Mouse (Mus musculus) kidney, adult 11 months (tissue): ENCODE data around the gene Lrrc20.
"Not testable (repeated sequence)": the region's sequence is repeated elsewhere in the genome, so short reads cannot be mapped to it uniquely, and the experiment has no call there.

Experiments used
- DNase-seq: peaks from one replicate; pipeline ENCODE4 v3.0.0; 2022

The Lrrc20 gene

DNA sequence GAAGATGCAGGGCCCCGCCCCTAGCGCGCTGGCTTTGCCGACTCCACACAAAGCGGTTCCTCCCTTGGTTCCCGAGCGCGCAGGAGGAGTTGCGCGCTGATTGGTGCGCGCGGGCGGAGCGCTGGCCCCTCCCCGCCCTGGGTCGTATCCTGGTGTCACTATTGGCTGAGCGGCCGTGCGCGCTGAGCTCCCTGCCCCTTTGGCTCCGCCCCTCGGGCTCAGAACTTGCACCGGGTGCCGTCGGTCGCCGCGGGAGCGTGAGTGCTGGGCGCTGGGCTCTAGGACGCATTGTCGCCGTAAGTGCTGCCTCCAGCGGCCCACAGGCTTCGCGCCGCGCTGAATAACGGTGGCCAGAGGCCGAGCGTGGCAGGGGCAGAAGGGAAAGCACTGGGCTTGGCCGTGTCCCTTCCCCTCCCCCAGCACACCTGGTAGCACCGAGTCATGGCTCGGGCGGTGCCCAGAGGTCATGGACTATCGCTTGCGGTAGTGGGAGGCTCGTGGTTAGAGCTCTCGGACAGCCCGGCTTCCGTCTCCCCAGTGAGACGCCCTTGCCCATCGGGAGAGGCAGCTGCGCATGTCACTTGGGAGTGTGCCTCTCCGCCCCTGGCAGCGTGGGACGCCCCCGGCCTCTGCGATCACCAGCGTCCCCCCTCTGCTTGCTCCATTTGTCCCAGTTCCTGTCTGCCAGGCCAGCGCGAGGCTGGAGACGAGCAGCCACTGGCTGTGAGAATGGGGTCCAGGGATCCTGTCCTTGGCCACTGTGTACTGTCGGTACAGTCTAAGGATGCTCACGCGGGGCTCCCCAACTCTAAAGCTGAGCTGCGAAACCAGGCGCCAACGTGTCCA is at the start of gene Lrrc20:
Gene Lrrc20, plus strand, starts transcription at position 208 of the 846 bp plus-strand sequence.
- peak; percentile 91 for DNase-seq

DNA sequence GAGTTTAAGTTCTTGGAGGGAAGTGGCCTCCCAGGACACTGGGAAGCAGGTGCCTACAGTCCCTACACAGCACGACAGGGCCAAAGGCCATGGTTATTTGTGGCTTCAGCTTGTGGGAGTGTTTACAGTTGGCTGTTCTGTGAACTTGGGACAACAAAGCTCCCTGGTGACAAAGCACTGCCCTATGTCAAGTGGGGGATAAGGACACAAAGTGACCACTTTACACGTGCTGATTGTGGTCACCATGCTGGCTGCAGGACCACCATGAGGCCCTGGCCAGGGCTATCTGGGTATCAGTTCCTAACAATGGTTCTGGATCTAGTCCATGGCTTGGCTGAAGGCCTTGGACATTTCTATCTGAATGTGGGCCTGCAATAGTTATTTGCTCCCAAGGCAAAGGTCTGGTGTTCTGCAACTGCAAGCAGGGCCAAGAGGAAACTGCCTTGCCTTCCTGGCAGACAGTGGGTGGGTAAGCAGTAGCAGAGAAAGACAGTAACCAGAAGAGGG is 49.3 kb upstream of the Lrrc20 start:
- DNase-seq = peak; percentile 55

DNA sequence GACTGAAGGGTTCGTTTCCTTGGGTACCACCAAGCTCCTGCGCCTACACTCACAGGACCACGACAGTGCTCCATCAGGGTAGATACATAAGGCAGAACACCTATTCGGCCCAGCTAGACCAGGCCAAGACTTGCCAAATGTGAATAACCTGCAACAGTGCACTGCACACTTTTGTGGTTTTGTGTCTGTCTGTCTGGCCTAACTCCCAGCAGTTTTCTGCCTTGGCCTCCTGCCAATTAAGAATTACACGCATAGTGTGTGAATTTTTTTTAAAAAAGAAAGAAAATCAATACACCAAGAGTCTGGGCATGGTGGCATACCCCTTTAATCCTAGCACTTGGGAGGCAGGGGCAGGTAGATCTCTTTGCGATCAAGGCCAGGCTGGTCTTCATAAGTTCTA is 47.6 kb upstream of the Lrrc20 start:
- DNase-seq = no peak

DNA sequence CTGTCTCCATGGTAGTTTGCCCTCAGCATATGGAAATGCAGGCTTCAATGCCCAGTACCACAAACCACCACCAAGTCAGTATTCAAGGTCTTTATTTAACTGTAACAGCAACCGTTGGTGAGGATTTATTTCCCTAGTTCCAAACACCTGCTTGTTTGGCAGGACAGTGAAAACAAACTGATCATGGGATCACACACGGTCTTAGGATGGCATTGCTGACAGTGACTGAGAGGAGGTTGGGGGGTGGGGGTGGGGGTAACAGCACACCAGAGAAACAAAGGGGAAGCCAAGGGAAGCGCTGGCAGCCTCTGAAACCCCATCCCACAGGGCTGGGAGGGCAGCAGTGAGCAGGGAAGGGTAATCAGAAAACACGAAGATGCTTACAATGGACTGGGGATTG is 47.2 kb upstream of the Lrrc20 start:
- no peak for DNase-seq

DNA sequence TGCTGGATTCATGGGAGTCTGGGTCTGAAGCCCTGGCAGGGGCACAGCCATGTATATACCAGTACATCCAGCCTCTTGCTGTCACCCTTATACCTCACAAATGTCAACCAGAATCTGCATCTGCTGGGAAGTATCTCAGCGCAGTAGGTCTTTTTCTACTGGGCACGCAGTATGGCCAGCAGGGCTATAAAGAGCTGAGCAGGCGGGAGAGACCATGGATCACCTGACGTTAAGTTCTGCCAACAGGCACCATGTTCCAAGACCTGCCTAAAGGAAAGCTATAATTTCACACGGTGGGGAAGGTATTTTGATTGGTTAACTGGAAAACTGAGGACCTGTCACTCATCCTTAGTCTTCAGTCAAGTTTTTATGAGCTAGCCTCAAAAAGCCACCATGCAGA is 46.6 kb upstream of the Lrrc20 start:
- no peak for DNase-seq

DNA sequence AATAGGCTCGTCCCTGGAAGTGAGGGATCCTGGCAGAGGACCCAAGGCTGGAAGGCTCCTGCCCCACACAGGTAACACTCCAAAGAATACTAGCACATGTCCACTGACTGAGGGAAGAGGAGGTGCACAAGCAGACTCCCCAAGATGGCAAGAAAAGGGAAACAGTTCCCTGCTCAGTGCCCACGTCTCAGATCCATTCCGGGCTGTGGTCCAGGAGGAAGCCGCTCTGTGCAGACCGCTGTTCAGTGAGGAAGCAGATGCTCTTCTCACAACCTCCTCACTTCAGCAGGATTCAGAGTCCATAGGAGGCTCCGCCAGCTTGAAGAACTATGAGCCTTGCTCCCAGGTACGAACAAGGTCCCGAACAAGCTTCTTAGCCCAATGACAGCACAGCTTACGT is 44.2 kb upstream of the Lrrc20 start:
- no peak for DNase-seq

DNA sequence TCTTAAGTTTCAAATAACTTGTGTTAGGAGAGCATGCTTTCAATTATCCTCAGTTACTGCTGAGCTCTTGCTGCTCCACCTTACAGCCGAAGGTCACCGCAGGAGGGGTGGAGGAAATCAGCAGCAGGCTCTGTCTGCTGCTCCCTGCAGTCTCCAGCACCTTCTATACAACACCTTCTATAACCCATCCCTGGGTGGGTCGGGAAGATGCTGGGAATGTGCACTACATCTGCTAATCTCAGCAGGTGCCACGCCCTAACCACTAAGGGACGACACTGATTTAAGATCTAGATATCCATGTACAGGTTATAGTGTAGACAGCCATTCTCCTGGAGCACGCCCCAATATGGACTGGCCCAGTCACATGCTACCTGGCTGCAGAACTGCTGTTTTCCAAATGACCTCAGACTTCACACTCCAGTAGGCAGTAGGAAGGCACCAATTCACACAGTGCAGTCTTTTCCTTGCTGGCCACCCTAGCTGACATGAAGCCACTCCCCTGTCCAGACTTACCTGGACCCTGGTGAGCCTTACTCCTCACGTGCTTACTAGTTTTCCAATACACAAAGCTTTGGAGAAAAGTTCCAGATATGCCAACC is 35.3 kb upstream of the Lrrc20 start:
- DNase-seq = peak; percentile 83

DNA sequence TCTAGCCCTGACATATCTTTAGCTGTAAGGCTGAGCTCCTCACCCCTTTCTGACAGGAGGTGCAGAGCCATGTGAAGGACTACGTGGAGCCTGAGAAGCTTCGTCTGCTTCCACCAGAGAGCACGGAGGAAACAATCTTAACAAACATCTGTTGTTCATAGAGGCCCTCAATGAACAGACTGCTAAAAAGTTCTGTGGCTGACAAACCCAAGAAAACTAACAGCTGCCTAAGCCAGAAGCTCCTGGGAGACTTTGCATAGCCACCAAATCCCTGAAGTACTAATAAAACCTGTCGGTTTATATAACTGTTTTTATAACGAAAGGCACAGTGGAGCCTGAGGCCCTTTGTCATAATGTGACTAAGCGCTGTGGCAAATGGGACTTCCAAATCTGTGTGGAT is 32.1 kb upstream of the Lrrc20 start:
- DNase-seq = no peak

DNA sequence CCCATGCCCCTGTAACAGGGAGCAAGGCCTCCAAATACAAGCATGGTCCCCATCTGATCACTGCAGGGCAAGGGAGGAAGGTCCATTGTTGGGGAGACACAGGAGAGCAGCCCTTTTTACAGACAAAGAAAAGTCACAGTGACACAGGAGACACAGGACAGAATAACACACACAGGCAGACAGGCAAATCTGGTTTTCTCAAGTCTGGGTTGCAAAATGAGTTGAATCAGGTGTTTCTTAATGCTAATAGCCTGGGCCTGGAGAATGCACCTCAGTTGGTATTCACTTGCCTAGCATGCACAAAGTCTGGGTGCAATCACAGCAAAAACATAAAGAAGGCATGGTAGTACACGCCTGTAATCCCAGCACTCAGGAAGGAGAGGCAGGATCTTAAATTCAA is 31.7 kb upstream of the Lrrc20 start:
- no peak for DNase-seq

DNA sequence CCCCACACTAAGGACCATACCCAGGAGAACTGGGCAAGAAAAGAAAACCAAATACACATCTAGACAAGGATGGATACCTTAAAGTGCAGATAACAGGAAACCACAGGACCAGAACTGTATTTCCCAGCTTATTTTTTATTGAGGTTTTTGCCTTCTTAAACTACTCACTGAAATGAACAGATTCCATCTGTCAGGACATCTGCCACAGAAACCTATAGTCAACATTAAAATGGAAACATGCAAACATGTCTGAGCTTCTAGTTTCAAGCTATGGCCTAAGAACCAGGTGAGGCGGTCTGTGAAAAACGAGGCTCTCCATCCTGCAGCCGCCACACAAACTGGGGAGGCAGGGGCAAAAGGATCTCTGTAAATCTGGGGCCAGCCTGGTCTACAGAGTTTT is 30.6 kb upstream of the Lrrc20 start:
- DNase-seq = no peak

DNA sequence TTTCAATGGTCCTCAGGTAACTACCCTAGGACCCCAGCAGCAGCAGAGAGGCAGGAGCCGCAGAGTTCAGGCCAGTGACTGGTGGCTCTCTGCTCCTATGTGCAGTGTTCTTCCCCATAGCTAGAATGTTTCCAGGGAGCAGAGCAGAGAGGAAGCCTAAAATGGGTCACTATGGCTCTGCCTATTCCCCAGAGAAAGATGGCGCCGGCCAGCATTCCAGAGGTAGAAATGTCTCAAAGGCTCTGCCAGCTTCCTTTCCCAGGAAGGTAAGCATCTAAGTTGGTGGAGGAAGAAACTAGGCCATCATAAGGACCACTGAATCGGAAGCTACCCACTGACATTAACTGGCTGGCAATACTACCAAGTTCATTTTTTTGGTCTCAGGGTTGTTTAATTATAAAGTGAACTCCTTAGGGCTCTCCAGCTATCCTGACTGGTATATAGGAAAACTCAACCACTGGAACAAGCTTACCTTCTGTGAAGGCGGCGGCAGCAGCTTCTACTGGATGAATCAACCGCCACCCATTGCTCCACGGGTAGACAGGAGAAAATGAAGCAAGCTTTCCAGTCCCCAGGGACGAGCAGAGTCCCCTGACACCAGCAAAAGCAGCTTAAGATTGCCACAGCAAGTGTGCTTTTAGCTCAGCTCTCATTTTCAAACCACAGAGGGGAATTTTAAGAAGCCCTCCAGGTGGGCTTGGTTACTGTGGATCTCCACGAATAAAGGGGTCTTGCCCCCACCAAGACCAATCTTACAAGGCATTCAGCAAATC is 27.8 kb upstream of the Lrrc20 start:
- no peak for DNase-seq

DNA sequence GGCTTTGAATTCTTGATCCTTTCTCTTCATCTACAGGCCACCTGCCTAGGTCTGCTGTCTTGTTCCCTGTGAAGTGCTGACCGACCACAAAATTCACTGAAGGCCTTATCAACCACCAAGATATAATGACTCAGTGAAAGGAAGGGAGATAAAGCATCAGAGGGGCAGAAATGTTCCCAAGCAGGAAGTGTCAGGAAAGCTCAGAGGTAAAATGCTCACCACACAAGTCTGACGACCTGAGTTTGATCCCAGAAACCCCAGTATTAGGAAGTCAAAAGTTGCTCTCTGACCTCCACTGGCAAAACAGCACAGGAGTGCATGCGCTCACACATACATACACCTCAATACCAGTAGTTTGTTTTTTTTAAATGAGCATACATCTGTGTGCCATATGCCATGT is 26.8 kb upstream of the Lrrc20 start:
- no peak for DNase-seq

DNA sequence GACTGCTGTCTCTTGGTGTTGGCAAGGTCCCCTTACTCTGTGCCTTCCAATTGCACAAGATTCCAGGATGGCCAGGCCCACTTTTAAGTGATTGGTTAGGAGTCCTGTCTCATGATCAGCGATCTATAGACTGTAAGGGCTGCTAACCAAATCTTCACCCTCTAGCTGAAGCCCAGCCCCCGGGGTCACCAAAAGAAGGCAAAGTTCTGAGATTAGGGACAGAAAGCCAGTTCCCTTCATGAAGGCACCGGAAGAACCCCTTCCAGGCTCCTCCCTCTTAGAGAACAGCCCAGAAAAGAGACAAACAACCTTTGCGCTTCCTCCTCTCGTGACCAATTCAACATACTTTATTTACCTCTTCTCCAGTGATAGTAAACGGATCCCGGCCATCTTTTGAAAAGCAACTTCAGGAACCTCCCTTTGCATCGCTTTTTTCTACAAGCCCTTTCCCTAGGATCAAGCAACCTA is 24.1 kb upstream of the Lrrc20 start:
- DNase-seq = peak; percentile 57

DNA sequence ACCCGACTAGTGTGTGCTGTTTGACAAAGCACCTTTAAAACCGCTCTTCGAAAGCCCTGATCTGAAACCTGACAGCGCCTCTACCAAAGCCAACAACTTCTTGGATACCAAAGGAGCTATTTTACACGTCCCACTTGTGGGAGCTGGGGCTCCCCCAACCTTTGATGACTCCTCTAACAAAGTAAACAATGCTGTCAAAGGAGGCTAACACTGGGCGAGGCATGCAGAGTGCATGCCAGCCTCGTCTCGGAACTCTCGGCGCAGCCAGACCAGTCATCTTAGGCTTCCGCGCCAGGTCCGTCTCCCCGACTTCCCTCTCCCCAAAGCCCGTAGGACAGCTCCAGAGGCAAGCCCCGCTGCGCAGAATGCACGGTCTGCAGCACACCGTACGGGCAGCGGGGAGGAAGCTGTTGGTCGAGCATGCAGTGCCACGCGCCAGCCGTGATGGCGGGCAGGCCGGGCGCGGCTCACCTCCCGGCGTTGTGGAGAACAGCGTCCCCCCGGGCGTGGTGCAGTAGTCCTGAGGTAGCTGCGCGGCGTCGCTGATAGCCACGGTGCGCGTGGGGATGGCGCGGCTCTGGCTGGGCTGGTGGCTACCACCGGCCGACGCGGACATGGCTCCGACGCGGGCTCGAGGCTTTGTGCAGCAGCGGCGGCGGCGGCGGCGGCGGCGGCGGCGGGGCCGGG is 23.5 kb upstream of the Lrrc20 start:
- peak; percentile 43 for DNase-seq

DNA sequence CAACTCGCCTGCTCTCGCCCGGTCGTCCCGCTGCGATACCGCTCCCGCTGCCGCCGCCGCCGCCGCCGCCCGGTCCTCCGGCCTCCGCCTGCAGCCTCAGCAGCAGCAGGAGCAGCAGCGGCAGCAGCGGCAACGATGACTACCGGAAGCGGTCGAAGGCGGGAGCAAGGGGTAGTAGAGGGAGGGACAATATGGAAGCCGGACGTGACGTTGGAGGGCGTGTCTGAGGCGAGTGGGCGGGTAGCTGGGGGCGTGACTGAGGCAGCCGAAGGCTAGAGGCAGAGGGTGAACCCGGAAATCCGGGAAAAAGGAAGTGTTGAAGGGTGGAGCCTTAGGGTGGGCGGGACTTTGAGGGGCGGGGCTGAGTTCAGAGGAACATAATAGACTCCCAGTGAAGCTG is 23.0 kb upstream of the Lrrc20 start, which contains the start of gene Eif4ebp2:
Gene Eif4ebp2, minus strand, starts transcription at position 17 of the 400 bp plus-strand sequence.
- DNase-seq = peak; percentile 98

DNA sequence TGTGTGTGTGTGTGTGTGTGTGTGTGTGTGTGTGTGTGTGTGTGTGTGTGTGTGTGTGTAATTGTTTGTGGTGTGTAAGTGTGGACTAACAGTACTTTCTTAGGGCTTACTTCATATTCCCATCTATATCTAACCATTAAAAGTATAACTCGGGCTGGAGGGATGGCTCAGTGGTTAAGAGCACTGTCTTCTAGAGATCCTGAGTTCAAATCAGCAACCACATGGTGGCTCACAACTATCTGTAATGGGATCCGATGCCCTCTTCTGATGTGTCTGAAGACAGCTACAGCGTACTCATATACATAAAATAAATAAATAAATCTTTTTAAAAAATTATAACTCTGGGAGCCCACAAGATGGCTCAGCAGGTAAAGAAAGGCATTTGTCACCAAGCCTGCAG is 22.4 kb upstream of the Lrrc20 start:
- not testable (repeated sequence) for DNase-seq

DNA sequence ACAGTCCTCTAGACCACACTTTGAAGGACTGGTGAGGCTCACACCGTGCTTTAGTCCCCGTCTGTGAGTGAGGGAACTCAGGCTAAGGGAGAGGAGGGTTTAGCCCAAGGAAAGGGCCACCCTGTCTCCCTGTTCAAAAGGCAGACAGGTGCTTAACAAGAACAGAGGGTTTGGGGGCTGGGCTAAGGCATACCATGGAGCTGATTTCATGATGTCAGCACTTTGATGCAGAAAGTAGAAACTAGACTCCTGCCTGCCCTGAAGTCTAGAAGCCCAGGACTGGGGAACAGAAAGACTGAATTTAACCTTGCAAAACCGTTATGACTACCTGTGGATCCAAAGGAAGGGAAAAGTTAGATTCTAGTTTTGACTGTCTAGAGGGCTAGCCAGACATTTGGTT is 18.4 kb upstream of the Lrrc20 start:
- DNase-seq = no peak

DNA sequence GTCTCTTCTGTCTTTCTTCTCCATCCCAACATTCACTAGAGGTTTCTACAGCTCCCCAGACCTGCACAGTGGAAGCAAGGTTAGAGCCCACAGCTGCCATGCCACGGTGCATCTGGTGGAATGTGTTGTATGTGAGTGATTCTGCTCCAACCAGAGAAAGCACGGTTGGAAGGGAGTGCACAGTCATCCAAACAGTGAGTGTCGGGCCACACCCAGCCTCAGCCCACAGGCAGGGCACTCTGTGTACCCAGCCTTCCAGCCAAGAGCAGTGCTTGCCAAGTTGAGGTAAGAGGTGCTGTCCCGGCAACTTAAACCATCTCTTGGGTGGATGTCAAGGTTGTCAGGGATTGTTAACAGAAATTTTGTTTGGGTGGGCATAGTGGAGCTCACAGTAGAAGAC is 10.6 kb upstream of the Lrrc20 start:
- DNase-seq = no peak

DNA sequence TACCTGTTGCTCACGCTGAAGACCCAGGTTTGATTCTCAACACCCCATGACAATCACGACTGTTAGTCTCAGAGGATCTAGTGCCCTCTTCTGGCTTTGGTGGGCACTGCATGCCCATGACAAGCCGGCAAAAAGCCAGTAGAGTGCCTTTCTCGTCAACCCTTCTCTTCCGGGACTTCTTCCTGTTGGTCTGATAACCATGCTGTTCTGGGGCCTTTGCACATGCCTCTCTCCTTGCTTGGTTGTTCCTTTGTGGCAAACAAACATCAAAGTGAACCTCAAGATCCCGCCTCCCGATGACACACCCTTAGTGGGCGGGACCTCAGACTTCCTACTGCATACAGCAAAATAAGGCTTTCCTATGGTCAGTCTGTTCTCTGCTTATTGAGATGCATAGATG is 9.4 kb upstream of the Lrrc20 start:
- no peak for DNase-seq

DNA sequence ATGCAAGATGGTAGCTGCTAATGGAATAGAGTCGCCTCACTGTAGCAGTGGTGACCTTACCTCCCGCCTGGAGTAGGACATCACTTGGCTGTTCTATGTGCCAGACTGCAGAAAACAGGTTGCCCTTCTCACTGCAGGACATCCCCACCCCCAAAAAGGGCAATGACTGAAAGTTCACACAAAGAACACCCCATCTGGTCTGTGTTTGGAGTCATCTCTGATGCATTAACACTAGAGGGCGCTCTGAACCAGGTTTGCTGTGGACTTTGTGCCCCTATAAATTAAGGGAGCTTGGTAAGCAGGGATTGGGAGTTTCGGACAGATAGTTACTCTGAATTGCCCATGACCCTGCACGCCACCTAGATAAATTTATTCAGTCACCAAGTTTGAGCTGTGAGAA is 8.7 kb upstream of the Lrrc20 start:
- DNase-seq = no peak

DNA sequence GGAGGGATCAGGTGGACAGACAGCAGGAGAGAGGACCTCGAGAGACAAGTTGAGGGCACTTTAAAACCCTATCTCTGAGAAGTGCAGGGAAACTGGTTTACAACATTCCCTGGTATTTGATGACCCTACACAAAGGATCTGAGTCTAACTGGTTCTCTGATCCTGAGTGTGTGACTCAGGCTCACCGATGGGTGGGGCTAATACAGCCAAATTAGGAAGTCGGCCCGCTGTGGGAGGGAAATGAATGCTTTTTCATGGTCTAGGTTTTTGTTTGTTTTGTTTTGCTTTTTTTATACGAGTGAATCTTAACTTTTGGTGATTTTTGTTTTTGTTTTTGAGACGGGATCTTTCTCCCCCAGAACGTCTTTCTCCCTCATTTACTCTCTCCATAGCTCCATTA is 6.7 kb upstream of the Lrrc20 start:
- DNase-seq = no peak

DNA sequence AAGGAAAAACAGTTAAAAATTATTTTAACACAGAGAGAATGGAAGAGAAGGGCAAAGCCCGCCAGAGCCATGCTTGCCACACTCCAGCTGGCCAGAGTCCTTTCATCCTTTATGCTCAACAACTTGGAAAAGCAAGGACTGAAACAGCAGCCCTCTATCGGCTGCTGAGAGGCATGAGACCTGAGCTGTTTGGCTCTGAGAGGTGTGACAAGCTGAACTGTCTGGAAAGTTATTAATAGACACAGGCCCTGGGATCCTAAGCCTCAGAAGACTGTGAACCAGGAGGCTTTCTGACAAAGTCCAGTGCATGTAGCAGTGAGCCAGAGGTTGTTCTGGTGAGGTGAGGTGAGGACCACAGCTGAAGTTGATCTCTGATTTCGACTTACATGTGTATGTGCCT is 2.0 kb upstream of the Lrrc20 start:
- no peak for DNase-seq

DNA sequence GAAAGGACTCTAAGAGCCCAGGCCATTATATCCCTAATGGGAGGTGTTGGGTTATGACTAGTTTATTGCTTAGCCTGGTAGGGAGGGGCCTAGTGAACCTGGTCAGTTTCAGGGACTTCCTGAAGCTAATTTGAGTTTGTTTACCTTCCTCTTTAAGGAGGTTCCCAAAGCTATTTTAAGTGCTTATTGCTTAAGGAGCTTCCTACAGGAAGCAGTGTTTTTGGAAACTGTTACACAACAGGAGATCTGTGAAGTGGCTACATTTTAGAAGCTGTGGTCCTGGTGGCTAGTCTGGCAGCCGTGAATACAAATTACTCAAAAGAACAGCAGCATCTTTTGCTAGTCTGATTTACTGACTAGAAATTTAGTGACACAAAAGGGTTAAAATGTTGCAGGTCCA is 1.3 kb upstream of the Lrrc20 start:
- DNase-seq = no peak
